Mouse (Mus musculus): ENCODE data around the gene Tamm41. TPM values are rescaled to one million over a fixed set of nuclear protein-coding genes. Genes with fewer than 3 reads are reported as not detected.

Tamm41 gene
- total RNA-seq, 2 experiments from 2014 or later: 7.2 to 7.9 TPM

GRCm38 (mm10) chr6:115027485-115027992, 10.1 kb downstream of the Tamm41 start:
- DNase-seq: no peak

DNA sequence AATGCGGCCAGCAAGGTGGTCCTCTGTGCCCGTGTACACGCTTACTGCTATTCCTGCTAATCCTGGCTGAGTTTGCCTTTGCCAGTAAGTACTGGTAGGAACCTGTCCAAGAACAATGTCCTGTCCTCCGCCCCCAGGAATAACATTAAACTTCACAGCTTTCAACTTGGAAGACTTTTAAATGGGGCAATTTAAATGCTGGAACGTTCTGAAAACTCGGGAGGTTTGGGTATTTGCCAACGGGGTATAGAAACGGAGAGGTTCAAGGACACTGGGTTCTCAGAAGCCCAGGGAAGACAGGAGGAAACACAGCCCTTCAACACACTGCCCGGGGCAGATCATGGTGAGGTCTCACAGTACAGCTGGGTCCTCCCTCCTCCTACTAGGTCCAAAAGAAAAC, 14.8 kb downstream of the Tamm41 start:
- no peak for DNase-seq

DNA sequence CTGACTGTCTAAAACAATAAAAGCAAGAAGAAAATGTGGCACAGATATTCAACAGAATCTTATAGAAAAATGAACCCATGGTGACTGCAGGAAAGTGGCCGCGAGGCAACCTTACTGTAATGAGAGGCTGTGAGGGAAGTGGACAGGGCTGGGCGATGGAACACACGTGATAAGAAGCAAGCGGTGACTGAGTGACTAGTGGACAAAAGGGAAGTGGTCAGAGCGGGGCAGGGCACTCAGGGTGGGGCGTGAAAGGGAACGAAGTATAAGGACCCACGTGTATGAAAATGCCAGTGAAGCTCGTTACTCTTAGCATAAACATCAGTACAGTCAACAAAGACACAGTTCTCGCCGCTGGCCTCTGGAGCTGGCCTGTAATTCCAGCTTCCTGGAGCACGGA, 22.2 kb downstream of the Tamm41 start:
- no peak for DNase-seq

DNA sequence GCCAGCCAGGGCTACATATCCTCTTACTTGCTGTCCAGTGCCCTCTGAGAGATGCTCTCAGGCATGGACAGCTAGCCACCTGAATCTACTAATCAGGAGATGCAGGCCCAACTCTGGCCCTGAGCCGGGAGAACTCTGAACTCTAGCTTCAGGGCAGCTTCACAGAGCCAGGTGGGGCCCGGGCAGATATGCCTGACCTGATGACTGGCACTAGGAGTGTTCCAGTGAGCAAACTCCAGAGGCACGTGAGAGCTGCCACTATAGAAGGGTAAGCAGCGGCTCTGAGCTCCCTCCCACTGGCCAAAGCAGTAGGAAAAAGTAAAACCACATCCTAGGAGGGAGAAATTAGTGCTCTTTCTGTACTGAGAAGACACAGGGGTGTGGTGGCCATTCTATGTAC, 24.1 kb downstream of the Tamm41 start:
- DNase-seq: no peak

GRCm38 (mm10) chr6:115011792-115012191, 25.9 kb downstream of the Tamm41 start:
- DNase-seq: no peak

DNA sequence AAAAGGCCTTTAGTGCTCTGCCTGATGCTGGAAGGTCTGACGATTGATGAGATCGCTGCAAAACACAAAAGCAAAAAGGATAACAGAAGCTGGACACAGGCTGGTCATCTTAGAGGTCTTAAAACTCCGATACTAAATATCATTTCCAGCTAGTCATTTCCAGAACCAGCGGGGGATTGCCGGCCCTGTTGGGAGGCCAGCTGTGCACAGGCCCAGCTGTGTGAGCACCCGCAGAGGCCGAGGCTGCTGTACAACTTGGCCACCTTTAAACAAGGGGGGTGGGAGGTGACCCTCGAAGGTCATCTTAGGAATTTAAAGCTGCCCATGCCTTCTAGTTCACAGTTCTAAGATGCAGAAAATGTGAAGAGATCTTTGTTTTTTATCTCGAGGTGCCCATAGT, 26.9 kb downstream of the Tamm41 start:
- DNase-seq: no peak

- DNase-seq: no peak
Measured at GRCm38 (mm10) chr6:115010304-115010703, 27.4 kb downstream of the Tamm41 start.

DNA sequence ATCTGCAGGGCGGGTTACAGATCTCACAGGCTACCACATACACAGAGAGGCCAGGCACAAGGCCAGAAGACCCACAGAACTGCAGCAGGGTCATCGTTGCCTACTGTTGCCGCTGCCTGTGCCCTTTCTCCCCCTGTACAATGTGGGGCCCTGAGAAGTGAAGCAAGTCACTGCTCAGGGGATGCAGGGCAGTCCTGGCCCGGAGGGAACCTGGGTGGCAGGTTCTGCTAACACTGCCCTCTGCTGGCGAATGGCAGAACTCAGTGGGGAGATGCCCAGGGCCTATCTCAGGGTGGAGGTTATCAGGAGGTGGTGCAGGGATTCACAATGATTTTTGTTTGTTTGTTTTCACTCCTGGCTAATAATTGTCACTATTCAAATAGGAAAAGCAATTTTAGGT, 29.9 kb downstream of the Tamm41 start:
- peak; percentile 34 for DNase-seq

- no peak for DNase-seq
Measured at GRCm38 (mm10) chr6:115006948-115007347, 30.7 kb downstream of the Tamm41 start.

- DNase-seq: no peak
Measured at GRCm38 (mm10) chr6:115006065-115006464, 31.6 kb downstream of the Tamm41 start.

DNA sequence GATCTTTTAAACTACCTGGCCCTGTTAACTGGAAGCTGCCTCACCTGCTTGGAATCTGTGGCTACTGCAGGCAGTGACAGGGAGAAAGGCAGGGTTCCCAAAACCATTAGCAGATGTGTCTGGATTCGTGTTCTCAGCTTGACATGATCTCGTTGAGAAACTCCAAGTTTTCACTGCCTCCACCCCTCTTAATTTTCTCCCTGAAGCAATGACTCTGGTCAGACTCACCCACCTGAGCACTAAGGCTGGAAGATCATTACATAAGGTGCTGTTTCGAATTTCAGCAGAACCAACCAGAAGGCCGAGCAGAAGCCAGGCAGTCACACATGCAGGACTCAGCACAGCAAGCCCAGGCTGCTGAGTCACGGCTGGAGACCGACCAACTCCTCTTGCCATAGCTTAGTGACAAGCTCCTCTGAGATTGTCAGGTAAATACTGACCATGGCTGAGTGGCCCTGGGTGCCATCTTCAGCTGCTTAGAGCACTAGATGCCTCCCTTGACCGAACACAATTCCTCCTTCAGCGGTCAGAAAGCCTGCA, 32.3 kb downstream of the Tamm41 start:
- peak; percentile 41 for DNase-seq

DNA sequence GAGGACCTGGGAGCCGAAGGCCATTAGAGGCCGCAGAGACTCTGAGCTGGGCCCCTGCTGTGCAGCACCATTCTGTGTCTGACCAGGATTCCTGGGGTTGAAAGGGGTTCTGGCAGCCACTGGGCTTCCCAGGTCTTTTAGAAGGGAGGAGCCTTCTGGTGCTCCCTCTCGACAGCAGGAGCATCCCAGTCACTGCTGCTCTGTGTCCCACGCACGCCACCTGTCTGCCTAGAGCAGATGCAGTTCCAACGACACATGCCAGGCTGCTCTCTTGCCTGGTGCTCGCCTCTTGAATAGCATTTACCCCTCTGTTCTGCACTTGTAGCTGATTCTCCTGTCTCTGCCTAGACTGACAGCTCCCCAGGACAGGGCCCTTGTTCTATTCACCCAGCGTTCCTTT, 33.0 kb downstream of the Tamm41 start:
- no peak for DNase-seq

- no peak for DNase-seq
Measured at GRCm38 (mm10) chr6:114998374-114999031, 39.2 kb downstream of the Tamm41 start.

DNA sequence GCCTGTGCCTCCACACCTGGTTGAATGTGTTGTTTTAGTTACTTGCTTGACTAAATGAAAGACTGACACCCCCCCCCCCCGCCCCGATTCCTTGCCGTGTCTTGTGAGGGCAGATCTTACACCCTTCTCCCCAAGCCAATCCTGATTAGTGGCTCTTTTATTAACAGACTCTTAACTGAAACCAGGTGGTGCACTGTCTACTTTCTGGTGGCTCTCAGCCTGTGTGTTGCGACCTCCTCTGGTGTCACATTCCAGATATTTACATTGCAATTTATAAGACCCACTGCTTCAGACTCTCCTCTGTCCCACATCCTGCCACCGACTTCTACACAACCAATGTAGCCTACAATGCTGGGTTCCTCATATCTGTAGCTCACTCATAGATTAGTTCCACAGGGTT, 40.2 kb downstream of the Tamm41 start:
- no peak for DNase-seq

- DNase-seq: no peak
Measured at GRCm38 (mm10) chr6:114996910-114997309, 40.8 kb downstream of the Tamm41 start.

- DNase-seq: no peak
Measured at GRCm38 (mm10) chr6:114994079-114994478, 43.6 kb downstream of the Tamm41 start.

- DNase-seq: no peak
Measured at GRCm38 (mm10) chr6:114993659-114994058, 44.0 kb downstream of the Tamm41 start.

GRCm38 (mm10) chr6:114991909-114992308, 45.8 kb downstream of the Tamm41 start:
- DNase-seq: no peak

DNA sequence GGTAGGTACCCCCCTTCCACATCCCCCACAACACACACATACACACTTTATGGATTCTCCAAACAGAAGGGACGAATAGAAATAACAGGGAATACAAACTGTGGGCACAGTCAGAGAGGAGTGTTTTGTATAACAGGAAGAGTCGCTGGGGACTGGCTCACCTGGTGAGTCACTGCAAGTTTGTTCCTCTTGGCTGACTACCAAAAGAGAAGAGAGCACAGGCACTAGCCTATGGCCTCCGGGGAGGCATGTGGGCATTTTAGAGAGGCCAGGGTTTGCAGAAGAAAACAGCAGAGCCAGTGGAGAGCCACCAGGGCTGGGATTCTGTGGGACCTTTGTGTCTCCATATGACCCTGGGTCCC, 49.1 kb downstream of the Tamm41 start:
- DNase-seq: no peak

DNA sequence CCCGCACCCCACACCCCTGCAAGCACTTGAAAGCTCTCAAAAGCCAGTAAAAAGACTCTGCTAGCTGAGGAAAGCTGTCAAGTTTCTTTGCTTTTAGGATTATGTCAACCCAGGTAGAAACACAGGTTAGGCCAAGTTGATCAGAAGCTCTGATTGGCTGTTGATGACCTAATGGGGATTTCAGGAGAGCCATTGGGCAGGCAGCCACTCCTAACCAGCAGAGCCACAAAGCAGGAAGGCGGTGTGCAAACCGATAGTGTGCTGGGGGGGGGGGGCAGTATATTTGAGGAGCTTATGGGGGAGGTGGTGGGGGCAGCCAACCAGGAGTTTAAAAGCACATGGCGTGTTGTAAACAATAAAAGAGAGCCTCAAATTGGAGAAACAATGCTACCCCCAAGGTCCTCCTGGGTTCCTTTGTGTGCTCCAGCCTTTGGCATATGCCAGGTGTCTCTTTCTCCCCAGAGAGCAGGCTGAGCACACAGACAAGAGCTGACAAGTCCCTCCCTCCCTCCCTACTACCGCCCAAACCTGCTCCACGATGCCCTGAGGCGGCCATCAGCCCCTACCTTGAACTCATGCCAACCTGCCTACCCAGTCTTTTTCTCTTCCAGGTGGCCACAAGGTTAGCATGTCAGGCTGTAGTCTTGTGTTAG, 49.6 kb downstream of the Tamm41 start:
- no peak for DNase-seq

DNA sequence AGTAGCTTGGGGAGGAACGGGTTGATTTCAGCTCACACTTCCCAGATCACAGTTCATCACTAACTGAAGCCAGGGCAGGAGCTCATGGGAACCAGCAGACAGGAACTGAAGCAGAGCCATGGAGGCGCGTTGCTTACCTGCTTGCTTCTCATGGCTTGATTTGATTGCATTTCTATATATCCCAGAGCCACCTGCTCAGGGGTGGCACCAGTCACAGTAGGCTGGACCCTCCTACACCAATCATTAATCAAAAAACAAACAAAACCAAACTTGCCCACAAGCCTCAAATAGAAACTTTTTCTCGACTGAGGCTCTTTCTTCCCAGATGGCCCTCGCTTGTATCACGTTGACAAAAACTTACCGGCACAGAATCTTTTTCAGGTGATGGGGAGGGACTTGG, 55.0 kb downstream of the Tamm41 start:
- no peak for DNase-seq

DNA sequence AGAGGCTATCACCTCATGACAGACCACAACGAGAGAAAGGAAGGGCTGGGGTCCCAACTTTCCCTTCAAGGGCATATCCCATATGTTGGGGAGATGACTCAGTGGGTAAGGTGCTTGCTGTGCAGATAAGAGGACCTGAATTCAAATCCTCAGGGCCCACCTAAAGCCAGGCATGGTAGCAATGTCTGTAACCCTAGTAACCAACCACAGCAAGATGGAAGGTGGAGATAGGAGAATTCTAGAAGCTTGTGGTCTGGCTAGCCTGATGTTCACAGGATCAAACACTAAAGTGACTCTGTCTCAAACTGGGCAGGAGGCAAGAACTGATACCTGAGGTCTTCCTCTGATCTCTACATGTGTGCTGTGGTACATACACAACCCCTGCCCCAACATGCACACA, 58.0 kb downstream of the Tamm41 start:
- no peak for DNase-seq

- DNase-seq: peak; percentile 34
Measured at GRCm38 (mm10) chr6:114976915-114977419, 60.7 kb downstream of the Tamm41 start.

DNA sequence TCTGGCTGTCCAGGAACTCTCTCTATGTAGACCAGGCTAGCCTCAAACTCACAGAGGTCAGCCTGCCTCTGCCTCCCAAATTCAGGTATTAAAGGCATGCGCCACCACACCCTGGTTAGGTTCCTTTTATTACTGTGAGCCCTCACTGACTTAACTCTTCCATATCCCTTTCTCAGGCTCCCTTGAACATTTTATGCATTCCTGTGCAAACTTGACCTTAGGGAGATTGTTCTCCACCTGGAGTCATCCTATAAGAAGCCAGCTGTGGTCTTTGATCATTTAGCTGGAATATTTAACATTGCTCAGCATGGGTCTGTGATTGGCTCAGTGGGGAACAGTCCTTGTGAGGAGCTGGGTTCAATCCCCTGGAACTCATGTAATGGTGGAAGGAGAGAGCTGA, 63.3 kb downstream of the Tamm41 start:
- no peak for DNase-seq

All from gastrocnemius, postnatal 25 days (tissue).